Mouse (Mus musculus) cerebellum, adult 8-10 months (tissue): ENCODE measurements at regions not wholly inside any gene's neighbourhood (a gene's known extent, or its start where the extent isn't known, plus 50 kb on each side); places are given as distances from the start of the nearest gene placed in this dataset.
"Not testable (repeated sequence)": the region's sequence is repeated elsewhere in the genome, so short reads cannot be mapped to it uniquely, and the experiment has no call there.

ENCODE experiments used
- DNase-seq: peaks from one replicate; pipeline ENCODE4 v3.0.0; 2022

DNA sequence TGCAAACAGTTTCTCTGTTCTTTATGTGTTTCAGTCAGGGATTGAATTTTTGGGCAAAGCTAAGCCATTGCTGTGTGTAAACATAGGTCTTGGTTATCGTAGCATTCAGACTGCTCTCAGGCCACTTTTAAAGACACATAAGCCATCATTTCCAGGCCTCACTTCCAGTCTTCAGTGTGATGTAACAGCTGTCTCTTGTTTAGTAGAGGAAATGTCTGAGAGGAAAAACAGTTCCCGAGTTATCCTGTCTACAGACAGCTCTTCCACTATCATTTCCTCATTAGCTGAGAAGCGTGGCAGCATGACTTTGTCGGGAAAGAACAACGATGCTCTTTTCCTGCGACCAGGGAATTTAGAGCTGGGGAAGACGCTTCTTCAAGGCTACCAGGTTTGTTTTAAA lies 196.9 kb downstream of the Fam198b start:
- DNase-seq = no peak

DNA sequence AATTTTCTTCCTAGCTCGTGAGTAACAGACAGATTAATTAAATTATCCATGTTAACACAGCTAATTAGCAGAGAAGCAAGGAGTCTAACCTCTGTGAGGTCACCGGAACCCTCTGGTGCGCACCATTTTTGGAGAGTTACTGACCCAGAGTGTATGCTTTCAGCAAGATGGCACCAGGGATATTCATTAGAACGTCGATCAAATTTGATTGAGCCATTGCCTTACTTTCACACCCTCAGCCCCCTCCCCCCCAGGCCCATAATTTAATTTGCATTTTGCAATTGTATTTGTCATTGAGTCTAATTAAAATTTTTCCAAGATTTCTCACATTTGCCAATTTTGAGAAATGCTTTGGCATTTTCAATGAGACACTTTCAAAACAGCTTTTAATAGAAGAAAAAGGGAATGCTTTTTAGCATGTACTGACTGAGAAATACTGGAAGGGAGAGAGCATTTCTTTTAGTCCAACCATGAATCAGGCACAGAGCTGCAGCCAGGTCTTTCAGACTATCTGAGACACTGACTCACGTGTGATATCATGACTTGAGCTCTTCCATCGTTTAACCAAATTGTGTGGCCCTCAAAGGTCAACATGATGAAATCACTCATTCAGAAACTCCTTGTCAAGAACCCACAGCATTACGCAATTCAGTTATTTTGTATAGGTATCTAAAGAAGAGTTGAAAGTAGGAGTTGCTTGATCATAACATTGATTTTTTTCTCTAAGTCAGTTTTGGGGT lies 198.6 kb downstream of the Fam198b start:
- DNase-seq = no peak

DNA sequence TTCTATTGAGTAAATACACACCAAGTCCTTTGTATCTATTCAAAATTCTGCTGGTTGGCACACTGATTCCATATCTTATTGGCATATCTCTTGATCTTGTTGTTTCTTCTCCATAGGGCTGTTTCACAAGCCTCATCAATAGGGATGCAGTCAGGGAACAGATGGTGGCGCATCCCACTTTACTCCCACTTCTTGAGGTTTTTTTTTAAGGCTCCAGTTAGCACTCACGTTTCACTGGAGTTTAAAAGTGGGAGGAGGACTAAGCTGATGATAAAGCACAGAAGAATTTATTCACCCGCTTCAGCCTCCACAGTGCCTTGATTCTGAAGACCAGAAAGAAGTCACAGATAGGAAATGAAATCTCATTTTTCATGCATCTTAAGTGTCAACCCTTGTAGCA lies 199.8 kb downstream of the Fam198b start:
- no peak for DNase-seq

DNA sequence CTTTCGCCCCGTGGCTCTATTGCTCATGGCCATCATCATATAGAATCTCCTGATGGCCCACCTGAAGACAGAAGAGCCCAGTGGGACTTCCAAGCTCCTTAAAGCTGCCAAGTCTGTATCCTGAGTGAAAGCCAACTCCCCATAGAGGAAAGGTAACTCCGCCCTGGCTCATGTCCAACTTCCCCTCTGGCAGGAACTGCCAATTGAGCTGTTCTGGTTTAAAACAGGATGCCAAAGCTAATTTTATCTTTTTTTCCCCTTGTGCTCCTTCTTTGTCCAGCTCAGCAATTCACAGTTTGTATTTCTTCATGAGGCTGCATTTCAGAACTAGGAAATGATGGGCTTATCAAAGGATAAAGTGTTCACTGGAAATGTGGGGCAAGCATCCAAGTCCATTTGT lies 215.3 kb downstream of the Fam198b start:
- DNase-seq = peak; percentile 64

DNA sequence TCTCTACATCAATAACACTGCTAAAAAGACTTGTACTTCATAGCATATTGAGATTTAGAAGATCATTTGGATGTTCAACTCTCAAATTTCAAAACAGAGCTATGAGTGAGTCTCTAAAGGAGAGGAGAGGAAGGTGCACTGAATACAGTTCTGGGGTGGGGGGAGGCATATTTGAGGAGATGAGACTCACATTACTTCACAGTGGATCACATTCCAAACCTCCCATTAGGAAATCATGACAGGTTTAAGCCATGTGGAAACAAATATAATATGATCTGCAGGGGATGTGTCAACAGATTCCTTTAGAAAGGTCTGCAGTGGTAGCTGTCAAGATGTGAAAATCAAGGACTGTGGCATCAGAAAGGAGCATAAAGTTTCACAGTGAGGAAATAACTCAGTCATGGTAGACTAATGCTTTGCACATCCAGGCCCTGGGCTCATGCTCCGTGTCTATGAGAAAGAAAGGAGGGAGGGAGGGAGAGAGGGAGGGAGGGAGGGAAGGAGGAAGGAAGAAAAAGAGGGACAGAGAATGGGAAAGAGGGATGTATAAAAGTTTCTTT lies 235.9 kb downstream of the Fam198b start:
- DNase-seq = no peak

DNA sequence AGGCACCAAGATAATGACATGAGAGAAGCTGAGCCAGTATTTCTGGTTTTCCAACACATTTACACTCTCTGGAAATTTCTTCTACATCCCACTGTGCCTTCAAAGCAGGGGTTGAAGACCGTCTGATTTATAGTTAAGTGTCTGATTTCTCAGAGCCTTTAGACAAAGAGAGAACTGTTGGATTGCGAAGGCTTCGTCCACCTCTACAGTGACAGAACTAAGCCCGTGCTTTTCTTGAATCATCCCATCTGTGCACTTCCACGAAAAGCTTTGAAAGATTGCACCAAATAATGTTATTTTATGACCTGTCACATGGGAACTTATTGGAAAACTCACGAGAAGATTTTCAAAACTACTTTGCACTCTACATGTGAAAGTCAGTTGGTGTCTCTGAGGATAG lies 239.3 kb downstream of the Fam198b start:
- no peak for DNase-seq

DNA sequence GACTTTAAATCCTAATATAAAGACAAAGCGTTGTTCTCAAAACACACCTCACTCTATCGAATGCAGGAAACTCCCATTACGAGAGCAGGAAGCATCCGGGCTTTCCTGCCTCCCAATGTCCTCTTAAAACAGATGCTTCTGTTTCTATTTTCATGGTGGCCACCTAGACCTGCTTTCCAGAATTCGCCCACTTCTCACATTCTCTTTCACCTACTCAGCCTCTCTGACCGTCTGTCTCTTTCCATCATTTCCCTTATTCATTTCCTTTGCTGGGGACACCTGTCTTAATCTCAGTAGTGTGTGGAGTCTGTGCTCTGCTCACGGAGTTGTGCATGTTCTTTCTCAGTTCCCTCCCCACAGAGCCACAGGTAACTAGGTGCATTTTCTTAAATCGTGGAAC lies 240.3 kb downstream of the Fam198b start:
- no peak for DNase-seq

DNA sequence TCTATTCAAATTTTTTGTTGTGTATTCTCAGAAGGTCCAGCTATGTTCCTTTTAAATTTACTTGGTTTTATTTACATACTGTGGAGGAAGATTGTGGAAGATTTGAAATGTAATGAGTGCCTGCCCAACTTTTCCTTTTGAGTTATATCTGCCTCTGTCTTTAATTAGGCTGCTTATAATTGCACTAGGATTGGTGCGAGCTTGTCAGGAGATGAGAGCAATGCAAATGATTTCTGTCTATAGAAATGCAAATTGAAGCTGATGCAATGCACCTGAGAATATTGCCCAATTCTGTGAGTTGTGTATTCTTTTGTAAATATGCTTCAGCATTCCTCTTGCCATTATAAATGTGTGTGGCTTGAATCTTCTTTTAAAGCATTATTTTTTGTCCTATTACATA lies 257.4 kb downstream of the Fam198b start:
- no peak for DNase-seq

DNA sequence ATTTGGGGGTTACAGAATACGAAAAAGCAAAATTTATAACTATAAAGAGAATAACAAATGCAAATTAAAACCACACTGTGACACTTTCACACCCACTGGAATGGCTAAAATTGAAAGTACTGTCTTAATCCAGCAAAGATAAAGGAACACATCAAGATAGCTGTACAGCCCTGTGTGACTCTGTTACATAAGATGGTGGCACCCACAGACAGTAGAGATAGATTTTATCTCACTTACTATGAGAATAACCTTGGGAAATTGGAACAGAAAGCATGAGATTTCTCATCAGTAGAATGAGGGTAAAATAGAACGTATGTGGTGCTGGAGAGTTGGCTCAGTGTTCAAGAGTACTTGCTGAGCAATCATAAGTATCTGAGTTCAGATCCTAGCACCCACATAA lies 276.1 kb downstream of the Fam198b start:
- DNase-seq = no peak

DNA sequence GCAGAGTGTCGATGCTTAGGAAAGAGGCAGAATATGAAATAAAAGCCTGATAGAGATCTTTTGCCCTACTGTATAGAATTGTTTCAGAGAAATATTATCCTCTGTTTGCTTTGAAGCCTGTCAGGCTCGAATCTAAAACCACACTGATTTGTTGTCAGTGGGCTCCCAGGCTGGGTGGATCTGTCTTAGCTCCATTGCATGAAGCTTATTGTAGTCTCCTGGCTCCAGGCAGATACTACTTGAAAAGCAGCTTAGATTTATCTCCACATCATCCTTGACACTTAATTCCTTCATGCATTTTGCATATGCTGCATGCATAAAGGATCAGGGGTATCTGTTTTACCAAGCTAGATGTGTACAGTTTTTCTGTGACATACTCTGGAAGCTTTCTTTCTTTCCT lies 297.4 kb downstream of the Fam198b start:
- no peak for DNase-seq

DNA sequence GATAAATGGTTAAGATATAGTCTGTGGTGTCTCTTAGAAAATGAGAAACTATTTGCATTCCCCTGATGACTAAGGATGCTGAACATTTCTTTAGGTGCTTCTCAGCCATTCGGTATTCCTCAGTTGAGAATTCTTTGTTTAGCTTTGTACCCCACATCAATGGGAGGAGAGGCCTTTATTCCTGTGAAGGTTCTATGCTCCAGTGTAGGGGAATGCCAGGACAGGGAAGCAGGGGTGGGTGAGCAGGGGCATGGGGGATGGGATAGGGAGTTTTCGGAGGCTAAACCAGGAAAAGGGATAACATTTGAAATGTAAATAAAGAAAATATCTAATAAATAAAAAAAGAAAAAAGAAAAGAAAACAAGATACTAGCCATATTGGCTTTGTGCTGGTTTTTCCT lies 297.8 kb downstream of the Fam198b start:
- not testable (repeated sequence) for DNase-seq

DNA sequence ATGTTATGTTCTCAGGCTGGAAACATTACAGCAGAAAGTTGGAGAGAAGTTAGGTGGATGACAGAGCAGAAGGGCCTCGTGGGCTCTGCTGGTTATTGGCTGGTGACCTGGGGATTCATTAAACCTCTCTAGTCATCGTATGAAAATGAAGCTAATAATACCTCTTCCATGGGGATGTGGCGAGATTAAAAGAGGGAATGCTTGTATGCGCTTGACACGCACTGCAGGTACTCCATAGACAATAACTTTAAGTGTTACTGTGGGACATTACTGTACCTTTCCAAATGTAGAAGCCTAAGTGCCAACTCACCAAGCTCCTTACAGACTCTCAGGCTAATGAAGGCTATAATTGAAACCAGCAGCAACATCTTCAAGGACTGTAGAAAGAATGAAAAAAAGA lies 303.1 kb downstream of the Fam198b start:
- no peak for DNase-seq

DNA sequence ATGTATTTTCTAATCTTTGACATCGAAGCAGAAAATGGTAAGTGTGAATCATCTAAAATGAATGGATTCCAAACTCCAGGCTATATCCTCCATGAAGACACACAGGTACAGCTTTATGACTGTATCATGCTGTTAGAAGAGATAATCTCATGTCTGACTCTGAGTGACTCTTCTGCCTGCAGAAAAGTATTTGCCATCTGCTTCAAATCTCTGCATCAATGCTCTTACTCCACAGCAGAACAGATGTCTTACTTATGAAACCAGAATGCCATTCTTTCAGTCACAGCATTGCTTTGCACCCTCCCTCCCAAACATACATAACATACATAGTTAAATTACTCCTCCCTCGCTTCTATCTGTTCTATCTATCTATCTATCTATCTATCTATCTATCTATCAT lies 316.6 kb downstream of the Fam198b start:
- DNase-seq = no peak

DNA sequence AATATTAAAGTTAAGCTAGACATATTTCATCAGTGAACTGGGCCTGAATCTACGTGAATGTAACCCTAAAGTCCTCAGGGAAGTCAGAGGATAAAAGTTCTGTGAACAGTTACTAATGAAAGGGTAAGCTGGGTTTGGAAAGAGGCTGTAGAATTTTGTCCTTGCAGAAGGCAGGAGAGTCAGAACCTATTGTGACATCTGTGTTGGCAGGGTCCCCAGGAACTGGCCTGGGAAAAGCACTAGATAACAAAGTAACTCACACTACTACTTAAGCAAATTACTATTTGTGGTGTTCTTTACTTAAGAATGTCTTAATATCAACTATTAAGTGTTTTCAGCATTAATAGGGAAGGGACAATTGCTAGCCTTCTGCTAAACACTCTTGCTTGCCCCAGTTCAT lies 320.5 kb downstream of the Fam198b start:
- no peak for DNase-seq

DNA sequence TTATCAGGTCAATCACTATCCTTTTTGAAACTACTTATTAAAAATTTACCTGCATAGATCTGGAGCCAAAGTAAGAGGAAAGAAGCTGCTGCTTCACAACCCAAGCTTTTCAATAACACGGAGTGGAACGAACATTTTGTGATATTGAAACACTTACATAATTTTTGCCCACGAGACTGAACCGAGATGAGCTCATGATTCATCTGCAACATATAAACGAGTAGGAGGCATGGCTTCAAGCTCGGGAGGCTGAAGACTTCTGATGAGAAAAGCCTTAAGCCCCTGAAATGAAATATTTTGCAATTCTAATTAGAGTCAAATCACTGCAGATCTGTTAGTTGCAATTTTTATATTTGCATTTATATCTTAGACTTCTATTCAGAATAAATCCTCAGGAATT lies 321.0 kb downstream of the Fam198b start:
- DNase-seq = no peak

DNA sequence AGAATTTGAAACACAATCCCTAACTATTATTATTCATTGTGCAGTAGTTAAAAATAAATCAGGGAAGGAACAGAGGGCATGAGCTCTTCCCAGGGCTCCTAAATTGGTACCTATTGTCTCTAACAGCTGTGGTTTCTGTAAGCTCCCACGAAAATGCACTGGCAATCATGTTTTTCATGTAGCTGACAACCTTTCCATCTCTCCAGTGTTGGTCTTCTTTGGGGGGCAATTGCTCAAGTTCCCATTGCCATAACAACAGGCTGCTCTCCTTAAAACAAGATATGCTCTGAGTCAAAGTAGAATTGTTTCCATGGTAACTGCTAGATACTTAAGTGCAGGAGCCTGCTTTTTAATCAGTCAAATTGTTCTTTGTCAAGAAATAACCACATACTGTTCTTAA lies 322.7 kb downstream of the Fam198b start:
- no peak for DNase-seq

DNA sequence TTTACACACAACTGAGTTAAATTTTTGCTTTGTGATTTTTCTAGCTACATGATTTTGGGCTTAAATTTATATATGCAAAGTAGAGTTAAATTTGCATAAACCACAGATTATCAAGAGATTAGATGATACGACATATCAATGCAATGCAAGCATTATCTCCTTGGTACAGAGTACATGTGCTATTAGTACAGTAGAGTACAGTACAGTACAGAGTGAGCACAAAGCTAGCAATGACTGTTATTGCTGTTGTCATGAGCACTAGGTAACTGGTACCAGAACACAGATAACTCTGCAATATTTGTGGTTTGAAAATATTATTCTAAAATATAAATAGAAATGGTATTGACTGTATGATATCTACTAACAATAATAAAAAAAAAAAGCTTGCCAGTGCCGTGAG lies 323.7 kb downstream of the Fam198b start:
- no peak for DNase-seq

DNA sequence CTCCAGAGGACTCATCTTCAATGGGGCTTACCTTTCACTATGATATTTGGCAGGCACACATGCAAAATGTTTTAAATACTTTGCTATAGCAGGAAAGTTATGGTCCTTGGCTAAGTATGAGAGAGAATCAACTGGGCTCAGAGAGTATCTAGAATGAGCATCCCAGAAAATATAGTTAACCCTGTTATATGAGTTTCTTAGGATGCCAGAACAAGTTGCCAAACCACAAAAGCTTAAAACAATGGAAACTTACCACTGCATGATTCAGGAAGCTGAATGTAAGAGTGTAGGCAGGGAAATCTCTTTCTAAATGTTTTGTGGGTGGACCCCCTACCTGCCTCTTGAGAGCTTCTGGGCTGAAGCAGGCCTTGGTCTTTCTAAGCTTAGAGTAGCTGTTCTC lies 325.3 kb downstream of the Fam198b start:
- DNase-seq = no peak

DNA sequence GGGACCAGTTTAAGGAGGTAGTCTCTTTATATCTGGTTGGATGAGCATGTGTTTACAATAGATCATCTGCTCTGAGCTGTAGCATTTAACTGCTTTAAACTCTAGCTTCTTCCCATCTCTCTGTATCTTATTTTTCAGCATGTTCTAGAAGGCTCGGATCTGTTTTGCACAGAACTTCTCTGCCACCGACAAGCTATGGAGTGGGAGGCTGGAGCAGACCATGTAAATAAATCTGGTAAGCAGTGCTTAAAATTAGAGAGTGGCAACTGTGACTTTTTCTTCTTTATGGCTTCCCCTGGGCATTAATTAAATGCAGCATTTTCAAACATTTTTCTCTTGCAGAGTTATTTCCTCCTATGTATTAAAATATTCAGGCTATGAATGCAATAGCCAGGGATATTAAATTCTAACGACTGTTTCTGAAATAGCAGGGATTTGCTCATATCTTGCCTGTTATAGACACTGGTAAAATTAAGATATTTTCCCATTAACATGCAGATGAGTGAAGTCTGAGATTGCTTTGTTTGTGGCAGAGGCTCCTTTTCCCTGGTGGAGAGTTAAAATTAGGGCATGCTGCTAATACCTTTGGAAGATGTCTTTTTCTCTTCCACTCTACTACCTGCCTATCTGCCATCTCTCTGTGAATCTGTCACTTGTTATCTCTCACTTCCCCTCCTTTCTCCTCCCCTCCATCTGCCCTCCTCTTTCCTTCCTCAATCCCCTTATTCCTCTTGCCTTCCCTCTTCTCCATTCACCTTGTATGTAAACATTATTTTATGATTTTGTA lies 327.2 kb downstream of the Fam198b start:
- DNase-seq = no peak

DNA sequence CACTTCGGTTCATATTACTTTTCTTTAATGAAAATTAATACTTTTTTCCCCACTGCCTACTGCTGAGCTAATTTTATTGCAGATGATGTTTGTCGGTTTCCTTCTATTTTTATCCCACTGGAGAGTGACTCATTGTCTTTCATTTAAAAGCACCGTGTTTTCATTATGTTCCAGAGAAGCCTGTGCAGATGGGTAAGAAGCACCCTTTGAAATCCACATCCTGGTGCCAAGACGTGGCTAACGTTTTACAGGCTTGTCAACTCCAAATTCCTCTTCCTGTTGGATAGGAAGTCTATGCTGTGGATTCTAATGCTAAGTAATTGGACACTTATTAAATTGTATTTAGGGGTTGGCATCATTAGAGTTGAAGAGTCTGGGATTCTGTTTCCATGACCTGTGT lies 364.3 kb downstream of the Fam198b start:
- no peak for DNase-seq

DNA sequence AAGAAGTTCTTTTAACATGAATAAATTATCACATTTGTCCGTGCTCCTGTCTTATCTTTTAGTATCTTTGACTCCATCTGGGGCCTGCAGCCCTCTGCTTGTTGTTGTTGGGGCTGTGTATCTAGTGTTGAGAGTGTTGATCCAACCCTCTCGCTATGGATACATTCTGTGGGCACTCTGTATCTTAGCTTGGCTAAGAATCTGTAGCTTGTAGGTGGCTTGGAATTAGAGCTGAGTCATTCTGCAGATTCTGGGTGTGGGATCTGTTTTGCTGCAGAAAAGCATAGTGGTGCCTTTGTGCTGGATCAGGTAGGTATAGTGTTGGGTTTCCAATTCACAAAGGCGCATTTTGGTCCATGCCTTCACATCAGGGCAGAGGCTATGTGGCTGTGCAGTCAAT lies 365.6 kb downstream of the Fam198b start:
- no peak for DNase-seq

DNA sequence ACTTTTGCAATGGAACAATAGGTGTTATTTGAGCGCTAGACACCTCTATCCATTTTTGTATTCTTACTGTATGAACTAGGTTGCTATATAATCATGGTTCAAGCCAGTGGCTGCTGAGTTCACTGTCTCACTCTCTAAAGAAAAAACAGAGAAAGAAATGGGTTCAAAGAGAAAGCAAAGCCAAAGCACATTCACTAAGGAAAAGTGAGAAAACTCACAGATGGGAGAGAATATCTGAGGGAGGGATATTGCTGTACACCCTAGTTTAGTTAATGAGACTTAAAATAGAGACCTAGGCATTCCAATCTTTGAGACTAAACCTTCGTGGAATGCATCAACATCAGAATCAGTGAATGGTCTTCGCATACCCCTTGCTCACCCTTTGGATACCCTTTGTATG lies 371.0 kb downstream of the Fam198b start:
- DNase-seq = no peak

DNA sequence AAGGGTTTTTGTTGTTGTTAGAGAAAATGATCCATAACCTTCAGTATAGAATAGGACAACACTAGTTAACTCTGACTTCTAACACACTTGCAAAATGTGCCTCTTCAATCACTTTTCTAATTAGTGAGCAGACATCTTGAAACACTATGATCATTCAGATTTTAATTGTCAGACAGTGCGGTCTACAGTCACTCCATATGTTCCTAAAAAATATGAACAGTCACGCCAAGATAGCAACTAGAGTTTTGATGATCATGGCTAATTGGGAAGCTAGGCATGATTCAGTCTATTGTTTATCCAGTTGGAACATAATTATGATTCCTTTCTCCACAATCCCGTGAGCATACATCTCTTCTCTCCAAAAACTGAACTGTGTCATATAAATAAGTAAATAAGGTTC lies 372.1 kb downstream of the Fam198b start:
- no peak for DNase-seq

DNA sequence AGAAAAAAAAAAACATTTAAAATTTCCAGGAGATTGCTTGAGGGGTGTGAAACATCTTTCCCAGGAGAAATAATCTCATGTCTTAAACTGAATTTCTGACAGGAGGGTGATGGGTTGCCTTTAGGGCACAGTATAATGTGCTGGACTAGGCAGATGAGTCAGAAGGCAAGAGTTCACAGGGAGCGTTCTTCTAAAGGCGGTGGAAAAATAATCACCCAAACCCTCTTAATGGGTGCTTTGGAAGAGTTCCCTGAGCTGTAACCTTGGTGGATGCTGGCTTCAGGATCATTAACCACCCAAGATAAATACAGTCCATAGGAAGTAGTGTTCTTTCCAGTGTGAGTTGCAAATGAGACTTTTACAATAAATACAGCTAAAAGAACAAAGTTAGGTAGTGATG lies 378.8 kb downstream of the Fam198b start:
- DNase-seq = no peak
